Comparison of ENCODE assay signal across 19 mouse cellular contexts in the genomic region with DNA sequence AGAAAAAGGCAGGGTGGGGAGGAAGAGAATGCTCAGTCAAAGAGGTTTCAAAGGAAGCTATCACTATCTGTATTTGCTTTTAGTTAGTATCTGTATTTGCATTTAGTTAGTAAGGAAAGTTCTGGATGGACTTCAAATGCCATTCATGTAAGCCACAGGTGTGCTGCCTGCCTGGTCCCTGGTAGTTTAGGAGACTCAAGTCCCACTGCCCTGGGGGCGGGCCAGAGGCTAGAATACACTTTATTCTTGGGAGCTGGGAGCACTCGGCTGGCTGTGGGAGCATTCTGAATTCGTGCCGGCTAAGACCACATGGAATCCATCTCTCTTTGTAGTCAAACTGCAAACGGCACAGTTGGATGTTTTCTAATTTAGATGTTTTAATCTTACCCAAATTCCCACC.
"Had no signal": no experiment of that assay in that cellular context is flagged by ENCODE, and none has a peak within 500 bp of the region (broad histone marks: within the 10 kb centered on the region; RNA-seq: fewer than 3 reads in every experiment).

No protein-coding gene starts in this region.

- H3K9me3 ChIP-seq: limb, embryonic 10.5 days; limb, embryonic 13.5 days; liver, embryonic 12.5 days; liver, embryonic 15.5 days; lung, embryonic 15.5 days; midbrain, embryonic 13.5 days; neural tube, embryonic 12.5 days had no signal

- H3K36me3 ChIP-seq: limb, embryonic 10.5 days; limb, embryonic 13.5 days; liver, embryonic 12.5 days; liver, embryonic 15.5 days; lung, embryonic 15.5 days; midbrain, embryonic 13.5 days; neural tube, embryonic 12.5 days had no signal

- H3K27ac ChIP-seq: kidney, postnatal 0 days; layer of hippocampus, adult 2 months; limb, embryonic 10.5 days; limb, embryonic 13.5 days; liver, embryonic 12.5 days; liver, embryonic 15.5 days; lung, embryonic 15.5 days; macrophage; midbrain, embryonic 13.5 days; neural tube, embryonic 12.5 days had no signal

- H3K4me3 ChIP-seq: layer of hippocampus, adult 2 months; limb, embryonic 10.5 days; limb, embryonic 13.5 days; liver, embryonic 12.5 days; liver, embryonic 15.5 days; lung, embryonic 15.5 days; midbrain, embryonic 13.5 days; neural tube, embryonic 12.5 days had no signal

- H3K4me1 ChIP-seq: limb, embryonic 10.5 days; liver, embryonic 12.5 days; liver, embryonic 15.5 days; midbrain, embryonic 13.5 days; neural tube, embryonic 12.5 days had no signal

- ATAC-seq: intestine, postnatal 0 days; liver, embryonic 12.5 days; midbrain, embryonic 13.5 days had no signal

- H3K9ac ChIP-seq: limb, embryonic 13.5 days; liver, embryonic 12.5 days; liver, embryonic 15.5 days; lung, embryonic 15.5 days; midbrain, embryonic 13.5 days; neural tube, embryonic 12.5 days had no signal

- H3K27me3 ChIP-seq: limb, embryonic 13.5 days; liver, embryonic 12.5 days; liver, embryonic 15.5 days; lung, embryonic 15.5 days; neural tube, embryonic 12.5 days had no signal

- DNase-seq: kidney, adult 2 months; kidney, postnatal 25 days; layer of hippocampus, adult 9-11 months; liver; lung, adult 18-20 months; thymus, adult 2 months; thymus, postnatal 14 days; thymus, postnatal 4 days had no signal

- H3K4me2 ChIP-seq: limb, embryonic 13.5 days; liver, embryonic 12.5 days; liver, embryonic 15.5 days; lung, embryonic 15.5 days; midbrain, embryonic 13.5 days; neural tube, embryonic 12.5 days had no signal
